In the genomic region with DNA sequence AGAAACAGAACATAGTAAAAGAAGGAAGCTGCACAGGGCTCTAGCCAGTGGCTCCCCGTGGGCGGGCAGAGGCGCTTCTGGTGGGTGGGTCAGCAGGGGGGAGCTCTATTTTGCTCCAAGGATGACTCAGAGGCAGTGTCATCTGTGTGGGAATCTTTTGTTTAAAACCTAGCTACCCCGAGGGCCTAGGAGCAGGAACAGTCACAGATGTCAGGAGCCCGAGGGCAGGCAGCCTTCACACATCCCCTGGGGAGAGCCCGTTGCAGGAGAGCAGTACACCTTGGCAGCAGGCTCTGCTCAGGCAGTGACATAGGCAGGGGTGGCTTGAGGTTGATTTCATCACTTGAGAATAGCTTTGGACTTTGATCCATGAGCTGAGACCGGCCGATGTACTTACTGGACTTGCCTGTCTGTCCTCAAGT, we compare ENCODE assay signal across 13 mouse cellular contexts. TPM values are rescaled to one million over a fixed set of nuclear protein-coding genes. Genes with fewer than 3 reads are reported as not detected.
A peak's percentile ranks its signal among the peaks of the same experiment; 100 is the strongest.
DNase-seq lines count a peak whose midpoint lies in the region; ATAC-seq lines count a peak whose summit lies in the region.
"Had no signal": no experiment of that assay in that cellular context is flagged by ENCODE, and none has a peak within 500 bp of the region (broad histone marks: within the 10 kb centered on the region; RNA-seq: fewer than 3 reads in every experiment).

No protein-coding gene starts in this region.

- no peak for ATAC-seq in midbrain, embryonic 13.5 days
- peak; percentile 85 for ATAC-seq in granulocyte monocyte progenitor cell, adult 5-6 weeks (replicated peaks; ENCODE audit: poor library complexity, severe bottlenecking)
- peak; percentile 68 for ATAC-seq in megakaryocyte progenitor cell, adult 5-6 weeks (replicated peaks; ENCODE audit: poor library complexity)

- H3K4me3 ChIP-seq in midbrain, embryonic 10.5 days = no peak overlapping the region
- no peak overlapping the region for H3K4me3 ChIP-seq in midbrain, embryonic 13.5 days (replicated peaks)
- H3K4me3 ChIP-seq: embryonic facial prominence, embryonic 15.5 days had no signal

- no peaks in the 10 kb centered on the region for H3K36me3 ChIP-seq in midbrain, embryonic 10.5 days
- H3K36me3 ChIP-seq in midbrain, embryonic 13.5 days = no peaks in the 10 kb centered on the region
- H3K36me3 ChIP-seq: embryonic facial prominence, embryonic 15.5 days had no signal

- H3K27ac ChIP-seq in midbrain, embryonic 10.5 days (replicated peaks) = 0 out of 2 replicates have a peak overlapping the region, but pooled peaks have one; percentile 28
- H3K27ac ChIP-seq in midbrain, embryonic 13.5 days = no peak overlapping the region
- H3K27ac ChIP-seq: embryonic facial prominence, embryonic 15.5 days; hindbrain, embryonic 14.5 days had no signal

- H3K9me3 ChIP-seq in midbrain, embryonic 10.5 days (replicated peaks) = no peaks in the 10 kb centered on the region
- H3K9me3 ChIP-seq in midbrain, embryonic 13.5 days = no peaks in the 10 kb centered on the region
- H3K9me3 ChIP-seq: embryonic facial prominence, embryonic 15.5 days had no signal

- no peak overlapping the region for H3K4me2 ChIP-seq in midbrain, embryonic 13.5 days (replicated peaks)
- H3K4me2 ChIP-seq: embryonic facial prominence, embryonic 15.5 days; heart, embryonic 11.5 days; hindbrain, embryonic 14.5 days had no signal

- H3K27me3 ChIP-seq in midbrain, embryonic 10.5 days (ENCODE audit: low read depth, poor library complexity, severe bottlenecking) = no peaks in the 10 kb centered on the region
- H3K27me3 ChIP-seq in midbrain, embryonic 13.5 days = no peaks in the 10 kb centered on the region
- H3K27me3 ChIP-seq: embryonic facial prominence, embryonic 15.5 days had no signal

- peaks cover 5% of the 10 kb centered on the region; the same call in 1 of the 2 replicates for H3K4me1 ChIP-seq in midbrain, embryonic 10.5 days
- no peaks in the 10 kb centered on the region for H3K4me1 ChIP-seq in midbrain, embryonic 13.5 days (replicated peaks)

- no peak overlapping the region for H3K9ac ChIP-seq in midbrain, embryonic 13.5 days (replicated peaks)
- H3K9ac ChIP-seq: embryonic facial prominence, embryonic 15.5 days; hindbrain, embryonic 14.5 days had no signal

- intact Hi-C loops in left cerebral cortex, postnatal 14 days (cut with DNase I) = no loop called here

- 53% methylated on average over 8 of the region's 8 CpGs for WGBS in midbrain, embryonic 10.5 days
- 42% methylated on average over 8 of the region's 8 CpGs for WGBS in midbrain, embryonic 13.5 days

- peak; percentile 42 for DNase-seq in adrenal gland, postnatal 10 days
- no peak for DNase-seq in adrenal gland, postnatal 25 days
- no peak for DNase-seq in midbrain, embryonic 10.5 days (ENCODE audit: low spot score)
- no peak for DNase-seq in left cerebral cortex, postnatal 14 days (ENCODE audit: low spot score in 2 of 2)
- DNase-seq in frontal cortex, postnatal 25 days (ENCODE audit: low spot score in 2 of 2) = no peak
- DNase-seq: cerebellum, postnatal 36 days; lung, postnatal 14 days had no signal

RNA-seq across cellular contexts. Expression of a gene that starts 13.9 kb away (rescaled TPM):
- 10 to 100 TPM; 65.3 to 82.8 TPM for total RNA-seq in adrenal gland, postnatal 10 days (2021)
- 67.2 and 78.4 TPM in 2 replicates for total RNA-seq in adrenal gland, postnatal 25 days (2021)
- polyA plus RNA-seq in midbrain, embryonic 10.5 days (2016; fragmentation: Nextera tagmentation; extraction: Ambion mirVana) = 16.9 and 18.0 TPM in 2 replicates
- 14.2 and 17.7 TPM in 2 replicates for polyA plus RNA-seq in midbrain, embryonic 13.5 days (2015; fragmentation: Nextera tagmentation; extraction: Ambion mirVana)
- 37.3 and 42.0 TPM in 2 replicates for total RNA-seq in granulocyte monocyte progenitor cell, adult 5-6 weeks (2014; fragmentation: Nextera tagmentation)
- 38.3 and 43.1 TPM in 2 replicates for total RNA-seq in granulocyte monocyte progenitor cell, adult 5-6 weeks (2017)
- total RNA-seq in megakaryocyte progenitor cell, adult 5-6 weeks (2015) = 42.2 and 58.9 TPM in 2 replicates
- total RNA-seq in megakaryocyte progenitor cell, adult 5-6 weeks (2017) = 44.1 and 63.1 TPM in 2 replicates
- 10 to 100 TPM; 28.4 to 30.3 TPM for total RNA-seq in left cerebral cortex, postnatal 14 days (2021)

RNA-seq across cellular contexts. Expression of a gene that starts 43.3 kb away (rescaled TPM):
- total RNA-seq in adrenal gland, postnatal 10 days (2021) = 10 to 100 TPM; 50.7 to 58.8 TPM
- 82.0 and 86.6 TPM in 2 replicates for total RNA-seq in adrenal gland, postnatal 25 days (2021)
- polyA plus RNA-seq in midbrain, embryonic 10.5 days (2016; fragmentation: Nextera tagmentation; extraction: Ambion mirVana) = 33.9 and 42.0 TPM in 2 replicates
- 44.6 and 45.4 TPM in 2 replicates for polyA plus RNA-seq in midbrain, embryonic 13.5 days (2015; fragmentation: Nextera tagmentation; extraction: Ambion mirVana)
- 11.1 and 19.4 TPM in 2 replicates for total RNA-seq in granulocyte monocyte progenitor cell, adult 5-6 weeks (2014; fragmentation: Nextera tagmentation)
- total RNA-seq in granulocyte monocyte progenitor cell, adult 5-6 weeks (2017) = 12.9 and 16.2 TPM in 2 replicates
- total RNA-seq in megakaryocyte progenitor cell, adult 5-6 weeks (2015) = 15.9 and 18.9 TPM in 2 replicates
- total RNA-seq in megakaryocyte progenitor cell, adult 5-6 weeks (2017) = 13.3 and 13.9 TPM in 2 replicates
- 10 to 100 TPM; 28.5 to 34.2 TPM for total RNA-seq in left cerebral cortex, postnatal 14 days (2021)
